15 mouse cellular contexts compared by ENCODE assay signal in genomic region chr9:71980579-71980978, GRCm38 (mm10).
"Had no signal": no experiment of that assay in that cellular context is flagged by ENCODE, and none has a peak within 500 bp of the region (broad histone marks: within the 10 kb centered on the region; RNA-seq: fewer than 3 reads in every experiment).

No protein-coding gene starts in this region.

- H3K4me1 ChIP-seq: stomach, embryonic 15.5 days had no signal

- H3K36me3 ChIP-seq: limb, embryonic 15.5 days; midbrain, embryonic 13.5 days; stomach, embryonic 15.5 days had no signal

- H3K4me3 ChIP-seq: limb, embryonic 15.5 days; midbrain, embryonic 13.5 days; myocyte; stomach, embryonic 15.5 days had no signal

- ATAC-seq: midbrain, embryonic 13.5 days had no signal

- DNase-seq: kidney, adult 18-20 months; kidney, postnatal 14 days; layer of hippocampus, adult 9-11 months; layer of hippocampus, postnatal 36 days; lung, adult 18-20 months; lung, postnatal 4 days; right cerebral cortex, postnatal 4 days; spleen, adult 18-20 months; thymus, adult 2 months; thymus, postnatal 25 days had no signal

- H3K9me3 ChIP-seq: limb, embryonic 15.5 days; midbrain, embryonic 13.5 days; stomach, embryonic 15.5 days had no signal

- H3K9ac ChIP-seq: limb, embryonic 15.5 days; liver, embryonic 14.5 days; midbrain, embryonic 13.5 days; stomach, embryonic 15.5 days had no signal

- H3K4me2 ChIP-seq: limb, embryonic 15.5 days; midbrain, embryonic 13.5 days; stomach, embryonic 15.5 days had no signal

- H3K27me3 ChIP-seq: limb, embryonic 15.5 days; midbrain, embryonic 13.5 days; stomach, embryonic 15.5 days had no signal

- H3K27ac ChIP-seq: limb, embryonic 15.5 days; liver, embryonic 14.5 days; midbrain, embryonic 13.5 days; stomach, embryonic 15.5 days had no signal
